Mouse (Mus musculus): ENCODE results near the gene Gm44596. TPM values are rescaled to one million over a fixed set of nuclear protein-coding genes. Genes with fewer than 3 reads are reported as not detected.

The Gm44596 gene
- polyA plus RNA-seq, 1 experiment from 2014 or later: not detected

- ATAC-seq (replicated peaks; ENCODE audit: low FRiP score) (no peak), DNase-seq (ENCODE audit: low spot score) (no peak)
- 73% methylated on average over 1 of the region's 1 CpGs for WGBS
- no peaks in the 10 kb centered on the region for H3K36me3 ChIP-seq (ENCODE audit: control insufficient read depth, insufficient read depth, low read length)
- H3K9ac ChIP-seq (ENCODE audit: low read length): no peak overlapping the region
- H3K27me3 ChIP-seq (ENCODE audit: control insufficient read depth, insufficient read depth, low read length): no peaks in the 10 kb centered on the region
- H3K4me3 ChIP-seq (ENCODE audit: low read depth, low read length): no peak overlapping the region
- no peak overlapping the region for H3K4me2 ChIP-seq (ENCODE audit: low read depth, low read length, severe bottlenecking)
- no peaks in the 10 kb centered on the region for H3K9me3 ChIP-seq (ENCODE audit: control insufficient read depth, low read length)
- H3K4me1 ChIP-seq (replicated peaks; ENCODE audit: control insufficient read depth, insufficient read depth, low read length): no peaks in the 10 kb centered on the region
- no peak overlapping the region for H3K27ac ChIP-seq (ENCODE audit: low read depth, low read length)
These were observed 15.4 kb downstream of the Gm44596 start for GRCm38 (mm10) chr6:128390683-128391082.

GRCm38 (mm10) chr6:128397574-128398261 is 22.4 kb downstream of the Gm44596 start:
- no peak overlapping the region for H3K4me2 ChIP-seq (ENCODE audit: low read depth, low read length, severe bottlenecking)
- no peak overlapping the region for H3K4me3 ChIP-seq (ENCODE audit: low read depth, low read length)
- DNase-seq (ENCODE audit: low spot score): no peak
- WGBS: 80% methylated on average over 7 of the region's 7 CpGs
- no peak overlapping the region for H3K9ac ChIP-seq (ENCODE audit: low read length)
- no peaks in the 10 kb centered on the region for H3K36me3 ChIP-seq (ENCODE audit: control insufficient read depth, insufficient read depth, low read length)
- no peaks in the 10 kb centered on the region for H3K27me3 ChIP-seq (ENCODE audit: control insufficient read depth, insufficient read depth, low read length)
- H3K27ac ChIP-seq (ENCODE audit: low read depth, low read length): no peak overlapping the region
- no peaks in the 10 kb centered on the region for H3K4me1 ChIP-seq (replicated peaks; ENCODE audit: control insufficient read depth, insufficient read depth, low read length)
- H3K9me3 ChIP-seq (ENCODE audit: control insufficient read depth, low read length): no peaks in the 10 kb centered on the region
- no peak for ATAC-seq (replicated peaks; ENCODE audit: low FRiP score)

- Histone ChIP-seq H3K4me3 (ENCODE audit: low read depth, low read length) (no peak within 1 kb of the TSS), H3K9me3 (ENCODE audit: control insufficient read depth, low read length) (no peaks in the 10 kb centered on the region), H3K36me3 (ENCODE audit: control insufficient read depth, insufficient read depth, low read length) (no peaks in the 10 kb centered on the region), H3K9ac (ENCODE audit: low read length) (peak within 1 kb of the TSS; percentile 35), H3K27ac (ENCODE audit: low read depth, low read length) (no peak within 1 kb of the TSS; the same call in 1 of the 2 replicates), H3K4me1 (replicated peaks; ENCODE audit: control insufficient read depth, insufficient read depth, low read length) (no peaks in the 10 kb centered on the region), H3K27me3 (ENCODE audit: control insufficient read depth, insufficient read depth, low read length) (no peaks in the 10 kb centered on the region), H3K4me2 (ENCODE audit: low read depth, low read length, severe bottlenecking) (no peak within 1 kb of the TSS)
- WGBS: 87% methylated on average over 3 of the region's 3 CpGs
- DNase-seq (ENCODE audit: low spot score): no peak
- no peak for ATAC-seq (replicated peaks; ENCODE audit: low FRiP score)
These were observed 23.7 kb downstream of the Gm44596 start, which contains the start of gene Nrip2 for GRCm38 (mm10) chr6:128398996-128399395. TSS of gene Nrip2 (plus strand) at chr6:128399296.

GRCm38 (mm10) chr6:128399421-128400185 is 24.3 kb downstream of the Gm44596 start:
- no peak overlapping the region for H3K4me2 ChIP-seq (ENCODE audit: low read depth, low read length, severe bottlenecking)
- H3K4me1 ChIP-seq (replicated peaks; ENCODE audit: control insufficient read depth, insufficient read depth, low read length): no peaks in the 10 kb centered on the region
- H3K9ac ChIP-seq (ENCODE audit: low read length): peak overlapping the region; percentile 35
- DNase-seq (ENCODE audit: low spot score): no peak
- no peaks in the 10 kb centered on the region for H3K27me3 ChIP-seq (ENCODE audit: control insufficient read depth, insufficient read depth, low read length)
- no peak overlapping the region; the same call in 1 of the 2 replicates for H3K27ac ChIP-seq (ENCODE audit: low read depth, low read length)
- H3K36me3 ChIP-seq (ENCODE audit: control insufficient read depth, insufficient read depth, low read length): no peaks in the 10 kb centered on the region
- WGBS: 47% methylated on average over 21 of the region's 21 CpGs
- ATAC-seq (replicated peaks; ENCODE audit: low FRiP score): peak; percentile 29; the same call in 1 of the 2 replicates
- no peak overlapping the region for H3K4me3 ChIP-seq (ENCODE audit: low read depth, low read length)
- no peaks in the 10 kb centered on the region for H3K9me3 ChIP-seq (ENCODE audit: control insufficient read depth, low read length)

- Histone ChIP-seq H3K9me3 (ENCODE audit: control insufficient read depth, low read length) (no peaks in the 10 kb centered on the region), H3K9ac (ENCODE audit: low read length) (no peak overlapping the region), H3K27me3 (ENCODE audit: control insufficient read depth, insufficient read depth, low read length) (no peaks in the 10 kb centered on the region), H3K4me3 (ENCODE audit: low read depth, low read length) (no peak overlapping the region), H3K4me2 (ENCODE audit: low read depth, low read length, severe bottlenecking) (no peak overlapping the region), H3K27ac (ENCODE audit: low read depth, low read length) (no peak overlapping the region), H3K4me1 (replicated peaks; ENCODE audit: control insufficient read depth, insufficient read depth, low read length) (no peaks in the 10 kb centered on the region), H3K36me3 (ENCODE audit: control insufficient read depth, insufficient read depth, low read length) (peaks cover 8% of the 10 kb centered on the region; the same call in 1 of the 2 replicates)
- DNase-seq (ENCODE audit: low spot score) (no peak), ATAC-seq (replicated peaks; ENCODE audit: low FRiP score) (no peak)
- 71% methylated on average over 5 of the region's 5 CpGs for WGBS
These were observed 29.4 kb downstream of the Gm44596 start for GRCm38 (mm10) chr6:128404708-128405107.

GRCm38 (mm10) chr6:128408544-128409125 is 33.3 kb downstream of the Gm44596 start:
- Histone ChIP-seq H3K27ac (ENCODE audit: low read depth, low read length) (no peak overlapping the region), H3K4me2 (ENCODE audit: low read depth, low read length, severe bottlenecking) (no peak overlapping the region), H3K9ac (ENCODE audit: low read length) (no peak overlapping the region), H3K36me3 (ENCODE audit: control insufficient read depth, insufficient read depth, low read length) (peaks cover 18% of the 10 kb centered on the region), H3K4me1 (replicated peaks; ENCODE audit: control insufficient read depth, insufficient read depth, low read length) (no peaks in the 10 kb centered on the region), H3K9me3 (ENCODE audit: control insufficient read depth, low read length) (no peaks in the 10 kb centered on the region), H3K4me3 (ENCODE audit: low read depth, low read length) (no peak overlapping the region), H3K27me3 (ENCODE audit: control insufficient read depth, insufficient read depth, low read length) (no peaks in the 10 kb centered on the region)
- ATAC-seq (replicated peaks; ENCODE audit: low FRiP score) (no peak), DNase-seq (ENCODE audit: low spot score) (peak; percentile 19)
- WGBS: 87% methylated on average over 7 of the region's 7 CpGs

- no peak for DNase-seq (ENCODE audit: low spot score)
- 94% methylated on average over 13 of the region's 13 CpGs for WGBS
- no peaks in the 10 kb centered on the region for H3K27me3 ChIP-seq (ENCODE audit: control insufficient read depth, insufficient read depth, low read length)
- H3K4me2 ChIP-seq (ENCODE audit: low read depth, low read length, severe bottlenecking): no peak overlapping the region
- H3K4me1 ChIP-seq (replicated peaks; ENCODE audit: control insufficient read depth, insufficient read depth, low read length): no peaks in the 10 kb centered on the region
- peaks cover 18% of the 10 kb centered on the region for H3K36me3 ChIP-seq (ENCODE audit: control insufficient read depth, insufficient read depth, low read length)
- H3K4me3 ChIP-seq (ENCODE audit: low read depth, low read length): no peak overlapping the region
- ATAC-seq (replicated peaks; ENCODE audit: low FRiP score): no peak
- no peak overlapping the region for H3K9ac ChIP-seq (ENCODE audit: low read length)
- H3K27ac ChIP-seq (ENCODE audit: low read depth, low read length): no peak overlapping the region
- H3K9me3 ChIP-seq (ENCODE audit: control insufficient read depth, low read length): no peaks in the 10 kb centered on the region
These were observed 35.0 kb downstream of the Gm44596 start for GRCm38 (mm10) chr6:128410305-128410704.

- Histone ChIP-seq H3K4me2 (ENCODE audit: low read depth, low read length, severe bottlenecking) (no peak overlapping the region), H3K9ac (ENCODE audit: low read length) (no peak overlapping the region), H3K36me3 (ENCODE audit: control insufficient read depth, insufficient read depth, low read length) (peaks cover 18% of the 10 kb centered on the region), H3K27ac (ENCODE audit: low read depth, low read length) (no peak overlapping the region), H3K4me3 (ENCODE audit: low read depth, low read length) (no peak overlapping the region), H3K9me3 (ENCODE audit: control insufficient read depth, low read length) (no peaks in the 10 kb centered on the region), H3K27me3 (ENCODE audit: control insufficient read depth, insufficient read depth, low read length) (no peaks in the 10 kb centered on the region), H3K4me1 (replicated peaks; ENCODE audit: control insufficient read depth, insufficient read depth, low read length) (no peaks in the 10 kb centered on the region)
- ATAC-seq (replicated peaks; ENCODE audit: low FRiP score) (peak; percentile 17; the same call in 1 of the 2 replicates), DNase-seq (ENCODE audit: low spot score) (peak; percentile 86)
- 21% methylated on average over 3 of the region's 3 CpGs for WGBS
These were observed 35.8 kb downstream of the Gm44596 start for GRCm38 (mm10) chr6:128411115-128411514.

Data from forebrain, embryonic 11.5 days (tissue).